Mouse (Mus musculus): ENCODE measurements around the gene Olfr744.

DNA sequence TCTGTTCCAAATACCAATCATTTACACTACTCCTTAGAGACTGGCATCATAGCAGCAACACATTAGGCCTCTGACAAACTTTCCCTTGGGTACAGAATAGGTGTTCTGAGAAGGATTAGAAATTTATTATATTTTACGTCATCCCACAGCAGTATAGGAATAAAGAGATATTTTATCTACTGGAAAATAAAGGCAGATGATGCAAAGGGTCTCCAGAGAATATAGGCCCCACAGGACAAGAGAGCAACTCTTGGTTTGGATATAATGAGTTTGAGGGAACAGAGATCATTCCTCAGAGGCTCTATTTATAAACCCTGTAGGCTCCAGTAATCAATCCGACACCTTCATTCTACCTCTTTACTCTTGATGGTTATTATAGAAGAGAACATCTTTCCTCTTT lies at the start of gene Olfr744:
- TF ChIP-seq CTCF (IDR thresholded peaks at IDR 0.05): no peak
- TF ChIP-seq EP300 (IDR thresholded peaks at IDR 0.05): no peak
